Mouse (Mus musculus) heart, postnatal 36 days (tissue): ENCODE measurements at regions not wholly inside any gene's neighbourhood (a gene's known extent, or its start where the extent isn't known, plus 50 kb on each side); places are given as distances from the start of the nearest gene placed in this dataset.
"Not testable (repeated sequence)": the region's sequence is repeated elsewhere in the genome, so short reads cannot be mapped to it uniquely, and the experiment has no call there.

Source experiments
- DNase-seq, 2 experiments: peaks; one replicate each; pipeline ENCODE4 v3.0.0; 2021 to 2022
- intact Hi-C: fragments of 180-260 bp; cut with DNase I; formaldehyde crosslinking; loops from one replicate; pipeline ENCODE4 v1.15.1; 2025

GRCm38 (mm10) chr6:47679946-47680345 is 84.8 kb upstream of the Ezh2 start:
- intact Hi-C loops, DNase-seq: not testable (repeated sequence)

- DNase-seq, result peak; percentile 40 to 45
- intact Hi-C loops, result not testable (repeated sequence)
These were observed 77.6 kb upstream of the Ezh2 start for GRCm38 (mm10) chr6:47672741-47673140.

- DNase-seq, result peak; percentile 30 to 63
These were observed 57.7 kb upstream of the Ezh2 start for GRCm38 (mm10) chr6:47652880-47653279.

GRCm38 (mm10) chr6:47651385-47651718 is 56.2 kb upstream of the Ezh2 start:
- DNase-seq, result not testable (repeated sequence)
- intact Hi-C loops, result loop anchor here (5.0 kb wide), 2 partner anchors 199 to 459 kb away; partner anchors contain the start of gene Cul1

More at GRCm38 (mm10) chr6:47652880-47653279, 57.7 kb upstream of the Ezh2 start:
- intact Hi-C loops, result loop anchor here (5.0 kb wide), 2 partner anchors 201 to 461 kb away; partner anchors contain the start of gene Cul1

- DNase-seq, result peak; percentile 96 to 98
- intact Hi-C loops, result loop anchor here (5.0 kb wide), 2 partner anchors 198 to 458 kb away; partner anchors contain the start of gene Cul1
These were observed 55.6 kb upstream of the Ezh2 start for GRCm38 (mm10) chr6:47650463-47651384.

- intact Hi-C loops, result loop anchor here (5.0 kb wide), 5 partner anchors 53 to 458 kb away; partner anchors contain the start of genes Cul1 and Ezh2
- DNase-seq, result peak in 1 of 2 experiments; percentile 5
These were observed 54.8 kb upstream of the Ezh2 start for GRCm38 (mm10) chr6:47649961-47650360.

- intact Hi-C loops, result loop anchor here (5.0 kb wide), 3 partner anchors 52 to 332 kb away; partner anchors contain the start of gene Ezh2
- peak; percentile 8 to 14 for DNase-seq
These were observed 54.4 kb upstream of the Ezh2 start for GRCm38 (mm10) chr6:47649451-47649931.

- intact Hi-C loops, result loop anchor here (5.0 kb wide), 3 partner anchors 52 to 332 kb away; partner anchors contain the start of gene Ezh2
- DNase-seq, result no peak
These were observed 53.8 kb upstream of the Ezh2 start for GRCm38 (mm10) chr6:47648899-47649298.

- intact Hi-C loops, result loop anchor here (5.0 kb wide), 3 partner anchors 51 to 331 kb away; partner anchors contain the start of gene Ezh2
- no peak for DNase-seq
These were observed 53.2 kb upstream of the Ezh2 start for GRCm38 (mm10) chr6:47648316-47648715.

- no peak for DNase-seq
- intact Hi-C loops, result loop anchor here (5.0 kb wide), 3 partner anchors 51 to 331 kb away; partner anchors contain the start of gene Ezh2
These were observed 52.7 kb upstream of the Ezh2 start for GRCm38 (mm10) chr6:47647876-47648275.

GRCm38 (mm10) chr6:47646731-47647567 is 51.8 kb upstream of the Ezh2 start:
- DNase-seq, result no peak
- intact Hi-C loops, result loop anchor here (5.0 kb wide), 3 partner anchors 50 to 330 kb away; partner anchors contain the start of gene Ezh2

- DNase-seq, result no peak
- intact Hi-C loops, result loop anchor here (5.0 kb wide), 3 partner anchors 49 to 329 kb away; partner anchors contain the start of gene Ezh2
These were observed 50.9 kb upstream of the Ezh2 start for GRCm38 (mm10) chr6:47646022-47646421.
